Mouse (Mus musculus) cerebellum, postnatal 14 days (tissue): Measurements from ENCODE around the gene 1700016K19Rik.
"Not testable (repeated sequence)": the region's sequence is repeated elsewhere in the genome, so short reads cannot be mapped to it uniquely, and the experiment has no call there.

Experiments
- DNase-seq, 2 experiments: peaks; one replicate each; pipeline ENCODE4 v3.0.0; 2021; ENCODE audit warnings: mixed read lengths in 2 of 2

1700016K19Rik gene

DNA sequence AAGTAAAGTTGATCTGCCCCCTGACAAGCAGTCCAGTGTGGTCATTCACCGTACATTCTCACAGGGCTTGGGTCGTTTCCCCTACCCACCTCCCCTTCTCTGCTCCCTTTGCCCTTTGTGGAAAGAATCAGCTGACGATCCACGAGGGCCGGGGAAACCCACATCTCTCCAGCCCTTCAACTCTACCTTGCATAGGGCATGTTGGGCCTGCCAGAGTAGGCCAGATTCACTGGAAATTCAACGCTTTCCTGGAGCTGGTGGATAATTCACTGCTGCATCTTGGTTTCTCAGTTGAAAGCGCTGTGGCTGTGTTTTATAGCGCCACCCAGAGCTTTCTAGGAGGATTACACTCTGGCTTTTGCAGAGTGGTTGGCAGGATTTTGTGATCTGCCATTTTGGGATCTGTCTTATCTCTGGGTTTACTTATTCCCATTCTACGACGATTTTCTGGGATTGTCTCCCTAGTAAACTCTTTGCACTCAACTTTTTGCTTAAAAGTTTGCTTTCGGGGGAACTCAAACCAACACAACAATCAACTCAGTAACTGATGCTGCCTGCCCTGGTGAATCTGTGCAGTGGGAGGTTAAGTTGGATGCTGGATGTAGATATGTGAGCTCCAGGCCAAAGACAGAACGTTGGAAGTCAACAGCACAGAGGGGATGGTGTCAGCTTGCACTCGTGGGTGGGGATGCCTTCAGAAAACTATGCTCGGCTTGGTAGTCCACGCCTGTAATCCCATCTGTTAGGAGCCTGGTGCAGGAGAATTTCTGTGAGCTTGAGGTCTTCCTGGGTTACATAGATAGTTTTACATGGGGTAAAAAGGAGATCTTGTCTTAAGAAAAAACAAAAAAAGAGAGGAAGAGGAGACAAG, 8.5 kb upstream of the 1700016K19Rik start:
- no peak for DNase-seq

DNA sequence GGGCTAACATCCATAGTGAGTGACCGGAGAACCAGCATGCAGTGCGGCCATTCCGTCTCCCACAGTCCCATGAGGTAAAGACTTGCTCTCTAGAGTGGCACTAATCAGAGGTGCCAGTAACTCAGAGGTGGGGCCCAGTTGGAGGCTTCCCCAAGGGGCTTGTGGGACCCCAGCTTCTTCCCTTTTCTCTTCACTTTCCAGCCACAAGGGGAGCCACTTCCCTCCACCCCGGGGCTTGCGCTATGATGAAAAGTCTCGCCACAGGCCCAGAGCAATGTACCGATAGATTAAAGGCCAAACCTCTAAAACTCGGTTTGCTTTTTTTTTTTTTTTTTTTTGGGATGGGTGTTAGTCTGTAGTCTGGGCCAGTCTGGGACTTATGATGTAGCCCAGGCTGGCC, 7.8 kb upstream of the 1700016K19Rik start:
- no peak for DNase-seq

GRCm38 (mm10) chr11:75992481-75992880, 7.2 kb upstream of the 1700016K19Rik start:
- DNase-seq, result no peak

DNA sequence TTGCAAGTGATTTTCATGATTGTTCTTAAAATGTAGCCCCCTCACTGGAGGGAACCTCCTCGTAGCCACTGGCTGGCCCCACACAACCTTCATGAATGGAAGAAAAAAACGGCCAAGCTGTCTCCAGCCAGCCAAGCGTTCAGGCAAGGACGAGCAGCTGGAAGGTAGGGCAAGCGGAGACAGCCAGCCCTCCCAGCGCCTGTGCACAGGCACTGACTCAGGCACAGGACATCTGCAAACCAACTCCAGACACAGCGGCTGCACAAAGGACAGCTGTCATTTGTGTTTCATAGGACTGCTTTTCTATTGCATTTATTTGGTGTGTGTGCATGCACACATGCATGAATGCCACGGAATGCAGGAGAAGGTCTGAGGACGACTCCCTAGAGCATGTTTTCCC, 5.4 kb upstream of the 1700016K19Rik start:
- DNase-seq, result no peak

DNA sequence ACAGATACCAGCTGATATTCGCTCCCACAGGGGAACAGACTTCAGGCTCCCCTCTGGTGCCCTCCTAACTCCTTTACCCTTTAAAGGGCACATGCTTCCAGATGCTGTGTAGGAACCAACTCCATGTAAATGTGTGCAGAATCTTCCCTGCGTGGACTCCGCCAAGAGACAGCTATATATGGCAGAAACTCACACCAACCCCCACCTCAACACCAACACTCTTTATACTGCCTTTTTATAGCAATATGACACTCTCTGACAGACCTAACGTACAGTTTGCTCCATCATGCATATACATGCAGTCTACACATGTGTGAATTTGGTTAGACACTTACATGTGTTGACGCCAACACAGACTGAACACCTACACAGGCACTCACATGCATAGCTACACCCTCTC, 989 bp downstream of the 1700016K19Rik start:
- DNase-seq, result no peak

GRCm38 (mm10) chr11:76001237-76001878, 1.6 kb downstream of the 1700016K19Rik start:
- no peak for DNase-seq

DNA sequence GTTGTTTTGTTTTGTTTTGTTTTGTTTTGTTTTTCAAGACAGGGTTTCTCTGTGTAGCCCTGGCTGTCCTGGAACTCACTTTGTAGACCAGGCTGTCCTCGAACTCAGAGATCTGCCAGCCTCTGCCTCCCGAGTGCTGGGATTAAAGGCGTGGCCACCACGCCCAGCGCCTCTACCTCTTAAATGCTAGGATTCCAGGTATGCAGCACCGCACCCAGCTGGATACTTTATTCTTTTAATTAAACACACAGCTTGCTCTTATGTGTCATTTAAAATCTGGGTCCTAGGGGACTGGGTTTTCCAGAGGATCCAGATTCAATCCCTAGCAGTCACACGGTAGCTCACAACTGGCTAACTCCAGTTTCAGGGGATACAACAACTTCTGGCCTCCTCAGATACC, 4.6 kb downstream of the 1700016K19Rik start:
- not testable (repeated sequence) for DNase-seq

GRCm38 (mm10) chr11:76008162-76008561, 8.4 kb downstream of the 1700016K19Rik start:
- no peak for DNase-seq

- DNase-seq, result no peak
Measured at GRCm38 (mm10) chr11:76009101-76009500, 9.4 kb downstream of the 1700016K19Rik start.

DNA sequence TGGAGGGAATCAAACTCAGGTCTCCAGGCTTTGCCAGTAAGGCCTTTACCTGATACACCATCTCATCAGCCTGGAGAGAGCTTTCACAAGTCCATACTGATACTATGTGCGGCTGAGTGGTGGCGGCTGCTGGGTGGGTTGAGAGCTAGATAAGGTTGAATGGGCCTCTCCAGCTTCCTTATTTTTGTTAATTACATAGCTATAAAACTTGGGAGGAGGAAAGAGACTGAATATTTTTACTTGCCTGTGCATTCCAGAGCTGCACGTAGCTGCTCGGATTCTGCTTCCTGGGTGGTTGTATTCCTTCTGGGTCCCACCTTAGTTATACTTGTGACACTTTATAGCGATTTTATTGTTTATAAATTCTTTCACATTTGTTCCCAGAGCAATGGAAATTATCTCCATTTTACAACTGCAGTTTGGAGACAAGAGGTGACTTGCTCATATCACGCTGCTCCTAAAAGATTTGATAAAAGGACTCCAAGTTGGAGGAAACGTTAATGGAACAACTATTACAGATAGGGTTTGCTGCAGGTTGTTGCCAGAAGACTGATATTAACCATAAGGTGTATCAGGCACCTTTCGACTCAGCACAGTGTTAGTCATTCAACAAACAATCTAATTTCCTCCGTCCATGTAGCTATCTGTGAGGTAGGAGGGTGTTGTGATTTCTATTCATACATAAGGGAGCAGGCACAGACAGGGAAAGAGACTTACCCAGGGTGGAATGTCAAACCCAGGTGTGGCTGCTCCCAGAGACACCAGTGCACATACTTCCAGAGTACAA, 11.3 kb downstream of the 1700016K19Rik start:
- no peak for DNase-seq

GRCm38 (mm10) chr11:76015251-76015650, 15.5 kb downstream of the 1700016K19Rik start:
- DNase-seq, result no peak

DNA sequence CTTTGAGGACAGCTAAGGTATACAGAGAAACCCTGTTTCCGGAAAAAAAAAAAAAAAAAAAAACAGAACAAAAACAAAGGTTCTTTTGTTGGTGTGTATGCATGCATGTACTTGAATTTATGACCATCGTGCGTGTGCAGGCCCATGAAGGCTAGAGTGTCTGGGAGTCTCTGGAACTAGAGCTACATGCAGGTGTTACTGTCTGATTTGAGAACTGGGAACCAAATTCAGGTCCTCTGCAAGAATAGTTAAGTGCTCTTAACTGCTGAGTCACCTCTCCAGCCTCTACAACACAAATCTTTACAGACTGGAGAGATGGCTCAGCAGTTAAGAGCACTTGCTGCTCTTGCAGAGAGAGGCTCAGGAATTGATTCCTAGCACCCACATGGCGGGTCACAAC, 16.1 kb downstream of the 1700016K19Rik start:
- no peak for DNase-seq

DNA sequence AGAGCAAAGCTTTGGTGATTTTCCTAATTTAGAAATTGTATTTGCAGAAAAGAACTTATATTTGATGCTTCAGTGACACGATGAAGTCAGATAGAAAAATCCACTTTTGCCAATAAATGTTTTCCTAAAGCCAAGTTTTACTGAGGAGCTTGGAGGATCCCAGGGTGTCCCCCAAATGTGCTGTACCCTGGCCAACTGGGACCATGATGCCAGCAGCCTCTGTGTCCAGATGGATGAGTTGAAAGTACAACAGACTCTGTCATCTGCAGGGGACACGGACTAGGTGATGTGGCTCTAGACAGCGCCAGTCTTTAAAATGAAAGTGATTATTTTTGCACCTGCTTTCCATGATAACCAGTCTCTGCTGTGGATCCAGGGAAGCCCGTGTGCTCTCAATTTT, 20.2 kb downstream of the 1700016K19Rik start:
- DNase-seq, result no peak

- no peak for DNase-seq
Measured at GRCm38 (mm10) chr11:76020916-76021315, 21.2 kb downstream of the 1700016K19Rik start.

GRCm38 (mm10) chr11:76025080-76025583, 25.4 kb downstream of the 1700016K19Rik start:
- DNase-seq, result no peak

DNA sequence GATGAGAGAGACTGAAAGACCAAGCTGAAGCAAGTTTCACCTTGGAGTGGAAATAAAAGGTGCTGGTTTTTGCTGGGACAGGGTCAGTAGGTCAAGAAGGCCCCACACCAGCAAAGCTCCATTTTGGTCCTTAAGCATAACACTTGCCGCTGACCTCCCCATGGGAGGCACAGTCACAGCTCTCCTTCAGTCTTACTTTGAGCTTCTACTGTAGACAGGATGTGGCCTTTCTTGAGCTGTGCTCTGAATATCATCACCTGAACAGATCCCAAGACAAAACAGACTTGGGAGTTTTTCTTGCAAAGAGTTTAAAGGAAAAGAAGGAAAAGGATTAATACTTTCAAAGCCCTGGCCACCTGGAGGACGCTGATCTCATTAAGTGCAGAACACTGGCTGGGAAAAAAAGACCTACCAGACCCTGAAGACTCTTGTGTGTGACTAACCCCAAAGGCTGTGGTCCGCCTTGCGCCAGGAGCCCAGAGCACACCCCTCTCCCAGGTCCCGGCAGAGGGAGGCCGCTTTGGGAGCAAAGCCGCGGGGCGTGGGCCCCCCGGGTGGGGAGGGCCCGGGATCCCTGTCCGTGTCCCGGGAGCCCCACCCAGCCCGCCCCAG, 26.9 kb downstream of the 1700016K19Rik start:
- DNase-seq, result no peak

DNA sequence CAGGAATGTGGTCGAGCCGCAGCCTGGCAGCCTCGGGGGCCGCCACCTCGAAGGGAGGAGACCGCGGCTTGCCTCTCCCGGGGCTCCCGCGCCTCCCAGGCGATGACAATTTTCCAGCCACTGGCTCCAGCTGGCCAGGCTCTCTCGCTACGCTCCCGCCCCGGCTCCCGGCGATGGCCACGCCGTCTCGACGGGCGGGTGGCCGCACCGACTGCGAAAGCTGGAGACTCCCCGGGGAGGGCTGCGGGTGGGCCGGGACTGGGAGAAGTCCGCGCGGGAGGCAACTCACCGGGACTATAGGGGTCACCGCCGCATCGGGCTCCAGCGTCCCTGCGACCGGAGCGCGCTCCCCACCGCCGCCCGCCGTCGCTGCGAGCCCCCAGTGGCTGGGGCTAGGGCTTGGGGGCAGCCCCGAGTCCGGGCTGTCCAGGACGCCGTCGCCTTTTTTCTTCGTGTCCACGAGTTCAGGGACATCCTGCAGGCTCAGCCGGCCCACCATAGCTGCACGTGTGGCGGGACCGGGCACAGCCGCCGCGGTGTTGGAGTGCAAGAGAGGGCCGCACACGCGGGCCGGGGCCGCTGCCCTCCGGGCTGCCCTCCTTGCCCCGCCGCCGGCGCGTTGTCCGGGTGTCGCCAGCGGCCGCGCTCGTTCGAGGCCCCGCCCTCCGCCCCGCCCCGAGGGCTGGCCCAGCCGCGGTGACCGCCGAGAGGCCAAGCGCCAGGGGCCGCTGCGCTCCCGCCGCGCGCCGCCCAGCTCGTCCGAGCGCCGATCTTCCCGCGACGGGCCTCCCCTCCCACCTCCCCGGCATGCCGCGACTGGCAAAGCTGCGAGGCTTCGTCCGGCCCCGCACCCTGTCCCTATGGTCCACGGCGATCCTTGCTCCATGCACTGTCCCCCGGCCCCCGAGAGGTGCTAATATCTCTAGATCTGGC, 27.7 kb downstream of the 1700016K19Rik start, which contains the start of gene Rflnb:
Gene Rflnb (minus strand): TSS at position 644 of the 933 bp plus-strand sequence.
- peak; percentile 84 to 91 for DNase-seq

DNA sequence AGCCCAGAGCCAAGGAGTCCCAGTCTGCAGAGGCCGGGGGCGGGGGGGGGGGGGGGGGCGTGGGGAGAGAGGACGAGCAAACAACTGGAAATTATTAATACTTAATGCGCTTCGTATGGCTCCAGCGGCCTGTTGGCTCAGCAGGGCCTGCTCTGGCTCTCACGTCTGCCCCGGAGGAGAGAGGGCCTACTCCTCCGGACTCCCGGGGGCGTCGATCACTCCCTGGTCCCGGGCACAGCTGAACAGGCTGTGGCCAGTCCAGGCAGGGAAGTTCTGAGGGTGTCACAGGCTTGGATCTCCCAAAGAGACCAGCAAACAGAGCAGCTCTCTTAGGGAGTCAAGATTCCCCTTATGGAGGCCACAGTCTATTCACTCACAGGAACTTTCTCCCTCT, 28.4 kb downstream of the 1700016K19Rik start:
- DNase-seq, result no peak

DNA sequence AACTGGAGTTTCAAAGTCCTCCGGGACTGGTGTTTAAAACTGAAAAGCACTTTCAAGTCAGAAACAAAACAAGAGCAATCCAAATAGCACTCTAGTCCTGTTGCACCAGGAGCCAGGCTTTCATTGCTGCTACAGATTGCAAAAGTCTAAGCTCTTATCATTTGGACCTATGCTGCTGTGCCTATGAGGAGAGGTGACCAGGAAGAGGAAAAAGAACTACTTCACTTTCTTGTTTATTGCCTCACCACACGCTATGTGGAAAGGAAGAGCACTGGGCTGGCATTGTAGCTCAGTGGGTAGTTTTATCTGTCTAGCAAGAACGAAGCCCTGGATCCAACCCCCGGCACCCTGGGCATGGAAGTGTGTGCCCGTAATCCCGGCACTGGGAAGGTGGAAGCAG, 33.6 kb downstream of the 1700016K19Rik start:
- DNase-seq, result no peak

DNA sequence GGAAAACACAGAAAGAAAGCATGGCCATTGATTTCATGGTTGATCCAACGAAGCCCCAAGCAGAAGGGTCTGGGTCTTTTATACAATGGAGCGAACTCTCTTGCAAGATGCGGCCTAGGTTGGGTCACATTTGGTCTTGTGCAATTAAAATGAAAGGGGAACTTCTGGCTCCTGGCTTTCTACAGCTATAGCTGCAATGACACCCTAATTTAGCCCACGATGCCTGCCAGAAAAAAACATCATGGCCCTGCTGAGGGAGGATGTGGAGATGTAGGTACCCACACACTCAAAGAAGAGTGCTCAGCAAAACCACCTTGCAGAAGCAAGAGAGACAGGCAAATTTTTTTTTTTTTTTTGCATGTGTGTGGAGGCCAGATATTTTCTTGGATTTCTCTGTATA, 34.1 kb downstream of the 1700016K19Rik start:
- DNase-seq, result no peak

DNA sequence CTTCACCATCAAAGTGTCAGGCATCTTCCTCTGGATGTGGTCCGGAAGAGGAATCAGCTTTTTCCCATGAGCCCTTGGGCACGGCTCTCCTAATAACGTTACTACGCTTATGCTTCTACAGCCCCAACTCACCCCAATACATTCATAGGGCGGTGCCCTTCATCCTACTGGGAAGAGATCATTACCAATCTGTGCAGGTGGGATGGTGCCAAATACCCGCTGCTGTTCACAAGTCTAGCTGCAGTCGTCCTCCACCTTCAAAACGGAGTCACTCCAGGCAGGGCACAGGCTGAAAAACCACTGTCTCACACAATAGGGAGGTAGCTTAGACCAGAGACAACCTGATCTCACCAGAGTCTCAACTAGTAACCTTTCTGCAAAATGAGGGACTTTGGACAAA, 35.5 kb downstream of the 1700016K19Rik start:
- peak; percentile 67 to 81 for DNase-seq
